Mouse (Mus musculus) brain, embryonic 18.5 days (tissue): ENCODE measurements at regions not wholly inside any gene's neighbourhood (a gene's known extent, or its start where the extent isn't known, plus 50 kb on each side); places are given as distances from the start of the nearest gene placed in this dataset.
A peak's percentile ranks its signal among the peaks of the same experiment; 100 is the strongest.

Experiments
- DNase-seq: peaks from one replicate; pipeline ENCODE4 v3.0.0-alpha.2; 2012; ENCODE audit warnings: low read depth, low spot score

DNA sequence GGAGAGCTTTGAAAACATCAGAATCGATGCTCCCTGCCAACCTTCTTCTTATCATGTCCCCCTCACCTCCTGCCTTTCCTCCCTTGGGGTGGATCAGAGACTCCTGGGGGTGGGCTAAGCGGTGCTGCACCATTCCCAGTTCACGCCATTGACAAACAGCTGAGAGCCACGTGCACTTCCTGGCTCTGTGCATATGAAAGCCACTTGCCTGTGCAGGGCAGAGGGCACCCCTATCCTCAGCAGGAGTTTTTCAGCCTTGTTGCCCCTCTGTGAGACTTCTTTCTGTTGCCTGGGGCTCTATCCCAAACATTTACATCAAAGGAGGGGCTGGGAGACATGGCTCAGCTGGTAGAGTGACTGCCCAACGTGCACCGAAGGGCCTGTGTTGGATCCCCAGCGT lies 531.1 kb upstream of the Tbx3 start:
- no peak for DNase-seq

DNA sequence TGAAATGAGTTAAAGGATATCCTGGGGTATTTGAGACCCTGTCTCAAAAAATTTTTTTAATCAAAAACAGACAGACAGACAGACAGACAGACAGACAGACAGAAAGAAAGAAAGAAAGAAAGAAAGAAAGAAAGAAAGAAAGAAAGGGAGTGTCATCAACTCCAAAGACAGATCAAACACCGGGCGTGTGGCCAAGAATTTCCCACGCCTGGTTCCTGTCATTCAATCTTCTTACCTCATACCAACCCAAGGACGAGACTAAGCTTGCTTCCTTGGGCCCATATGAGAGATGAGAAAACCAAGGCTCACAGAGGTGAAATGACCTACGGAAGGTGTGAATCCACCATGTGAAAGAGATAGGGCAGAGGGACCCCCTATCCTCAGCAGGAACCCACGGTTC lies 530.7 kb upstream of the Tbx3 start:
- DNase-seq: no peak

DNA sequence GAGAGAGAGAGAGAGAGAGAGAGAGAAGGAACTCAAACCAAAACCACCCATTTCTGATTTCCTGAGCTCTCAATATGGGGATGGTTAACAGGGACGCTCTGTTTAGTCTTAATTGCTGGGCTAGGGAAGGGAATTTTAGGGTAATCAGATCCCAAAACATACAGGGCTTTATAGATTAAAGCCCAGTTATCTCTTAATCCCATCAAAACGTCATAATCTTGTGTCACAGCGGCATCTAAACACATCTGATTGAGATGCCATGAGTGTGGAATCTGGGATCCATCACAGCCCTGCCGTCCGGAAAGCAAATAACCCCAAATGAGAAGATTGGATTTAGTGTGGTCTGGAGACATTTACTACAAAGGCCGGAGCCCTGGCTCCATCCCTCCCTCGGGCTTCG lies 527.1 kb upstream of the Tbx3 start:
- no peak for DNase-seq

DNA sequence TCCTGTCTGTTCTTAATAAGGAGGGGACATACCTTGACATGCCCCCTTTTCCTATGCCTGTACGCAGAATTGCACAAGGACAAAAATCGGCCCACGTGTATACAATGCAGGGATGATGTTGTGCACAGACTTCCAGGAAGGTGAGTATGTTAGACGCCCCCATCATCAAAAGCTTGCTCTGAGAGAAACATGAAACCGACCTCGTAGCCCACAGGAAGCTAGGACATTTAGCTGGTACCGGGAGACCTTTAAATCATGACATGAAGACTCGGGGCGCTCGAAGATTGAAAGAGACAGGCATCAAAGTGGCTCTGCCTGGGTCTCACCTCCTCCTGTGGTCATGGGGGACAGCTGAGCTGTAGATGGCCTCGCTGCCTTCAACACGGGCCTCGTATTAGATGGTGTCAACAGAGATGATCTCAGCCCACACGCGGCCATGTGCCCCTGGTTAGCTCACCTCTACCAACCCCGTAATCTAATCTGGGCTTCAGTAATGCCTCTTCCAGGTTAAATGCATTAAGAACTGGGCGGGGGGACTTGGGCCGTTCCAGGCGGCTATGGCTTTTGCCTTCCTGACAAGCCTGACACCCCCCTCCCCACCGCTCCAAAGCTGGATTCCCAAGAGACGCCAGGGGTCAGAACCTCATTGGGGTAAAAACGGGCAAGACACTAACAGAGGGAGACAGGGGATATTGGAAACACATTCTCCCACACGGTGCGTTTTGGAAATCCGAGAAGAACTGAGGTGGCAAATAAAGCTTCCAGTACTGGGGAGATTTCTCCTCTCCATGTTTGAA lies 520.9 kb upstream of the Tbx3 start:
- no peak for DNase-seq

DNA sequence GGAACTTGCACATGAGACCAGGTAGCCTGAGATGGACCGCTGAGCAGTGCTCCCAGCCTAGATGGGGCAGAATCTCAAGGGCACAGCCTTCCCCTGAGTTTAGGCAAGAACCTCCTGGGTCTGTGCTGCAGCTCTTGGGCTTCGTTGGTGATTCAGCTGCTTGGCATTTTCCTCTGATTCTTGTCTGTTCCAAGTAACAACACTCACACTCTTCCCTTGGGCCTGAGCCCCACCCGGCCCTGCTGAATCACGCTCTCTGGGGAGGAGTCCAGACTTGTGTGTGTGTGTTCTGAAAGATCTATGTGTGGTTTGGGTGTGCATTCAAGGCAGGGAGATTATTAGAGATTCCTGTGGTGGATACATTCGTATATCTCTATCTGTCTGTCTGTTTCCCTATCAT lies 517.4 kb upstream of the Tbx3 start:
- DNase-seq: no peak

DNA sequence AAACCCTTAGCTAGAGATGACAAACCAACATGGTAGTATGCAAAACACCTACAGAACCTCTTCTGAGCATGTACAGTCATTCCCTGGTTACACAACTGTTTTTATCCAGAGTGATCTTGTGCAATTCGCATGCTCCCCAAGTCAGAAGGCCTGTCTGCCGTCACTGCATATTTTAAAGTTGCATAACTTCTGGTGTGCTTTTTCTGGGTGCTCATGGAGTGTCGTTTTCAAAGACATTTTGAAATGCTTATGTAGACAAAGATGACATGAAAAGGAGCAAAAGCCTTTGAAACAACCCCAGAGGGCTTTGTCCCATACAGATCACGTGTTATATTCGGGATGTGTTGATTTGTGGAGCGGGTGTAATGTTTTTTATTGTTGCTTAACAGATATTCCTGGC lies 513.8 kb upstream of the Tbx3 start:
- no peak for DNase-seq

DNA sequence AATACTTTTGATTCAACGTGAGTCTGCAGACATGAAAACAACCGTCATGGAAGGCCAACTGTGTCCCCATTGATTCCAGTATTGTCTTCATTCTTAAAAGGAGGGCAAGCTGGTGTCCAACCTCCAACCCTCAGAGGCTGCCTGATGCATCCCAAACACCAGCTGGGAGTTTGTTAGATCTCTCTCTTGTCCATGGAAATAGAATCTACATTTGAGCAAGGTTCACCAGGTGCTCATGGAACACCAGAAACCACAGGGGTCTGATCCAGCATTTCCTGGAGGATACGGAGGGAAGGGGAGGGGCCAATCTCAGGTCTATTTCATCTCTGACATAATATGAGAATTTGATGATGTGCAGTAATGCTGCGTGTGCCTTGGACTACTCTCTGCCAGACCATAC lies 512.3 kb upstream of the Tbx3 start:
- no peak for DNase-seq

DNA sequence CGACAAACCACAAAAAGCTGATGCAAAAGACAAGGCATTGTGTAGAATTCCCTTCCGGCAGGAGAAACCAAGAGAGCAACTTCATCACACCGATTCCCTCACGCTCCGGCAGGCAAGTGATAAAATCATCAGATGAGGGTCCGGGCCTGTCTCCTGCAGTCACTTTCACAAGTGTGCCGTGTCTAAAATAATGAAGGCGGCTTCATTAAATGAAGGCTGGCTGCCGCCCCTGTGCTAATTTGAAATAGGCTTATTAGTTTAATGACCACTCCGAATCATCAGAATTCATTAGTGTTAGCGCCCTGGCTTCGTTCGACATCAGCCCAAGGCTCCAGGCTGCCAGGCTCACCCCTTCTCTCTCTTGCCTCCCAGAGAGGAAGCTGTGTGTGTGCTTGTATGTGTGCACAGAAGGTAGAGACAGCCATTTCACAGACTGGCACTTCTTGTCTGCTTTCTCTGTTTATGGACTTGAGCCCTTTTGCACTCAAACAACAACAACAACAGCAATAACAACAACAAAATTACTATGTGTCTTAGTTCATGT lies 508.3 kb upstream of the Tbx3 start:
- DNase-seq: no peak

DNA sequence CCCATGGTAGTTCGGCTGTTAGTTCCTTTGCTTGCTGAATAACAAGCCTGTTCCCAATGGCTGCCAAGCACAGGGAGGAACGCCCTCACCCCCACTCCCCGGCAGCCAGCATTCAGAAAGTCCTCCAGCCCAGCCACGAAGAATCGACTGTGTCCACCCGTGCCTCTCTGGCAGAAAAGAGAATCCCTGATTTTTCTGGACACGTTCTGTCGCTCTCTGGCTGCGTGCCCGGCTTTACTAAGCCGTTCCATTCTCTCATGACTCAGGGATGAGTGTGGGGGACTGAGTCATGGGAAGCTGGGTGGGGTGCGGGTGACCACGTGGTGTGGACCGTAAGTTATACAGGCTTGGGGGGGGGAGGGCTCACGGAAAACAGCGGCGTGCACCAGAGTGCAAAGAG lies 502.8 kb upstream of the Tbx3 start:
- peak; percentile 12 for DNase-seq

DNA sequence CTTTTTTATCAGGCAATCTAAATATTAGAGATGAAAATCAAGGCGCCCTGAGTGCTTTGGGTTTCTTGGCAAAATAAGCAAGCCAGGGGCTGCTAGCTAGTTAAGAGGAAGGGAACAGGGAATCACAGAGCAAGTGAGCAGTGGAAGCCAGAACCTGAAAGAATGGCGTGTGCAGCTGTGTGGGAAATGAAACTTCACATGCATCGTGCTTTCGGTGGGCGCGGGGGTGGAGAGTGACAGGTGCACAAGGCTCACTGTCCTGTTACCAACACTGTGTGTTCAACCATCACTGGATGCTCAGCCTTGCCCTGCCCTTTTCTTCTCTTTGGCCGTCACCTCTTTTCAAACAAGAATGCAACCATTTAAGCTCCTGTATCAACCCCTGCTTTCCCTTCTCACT lies 501.2 kb upstream of the Tbx3 start:
- DNase-seq: no peak

DNA sequence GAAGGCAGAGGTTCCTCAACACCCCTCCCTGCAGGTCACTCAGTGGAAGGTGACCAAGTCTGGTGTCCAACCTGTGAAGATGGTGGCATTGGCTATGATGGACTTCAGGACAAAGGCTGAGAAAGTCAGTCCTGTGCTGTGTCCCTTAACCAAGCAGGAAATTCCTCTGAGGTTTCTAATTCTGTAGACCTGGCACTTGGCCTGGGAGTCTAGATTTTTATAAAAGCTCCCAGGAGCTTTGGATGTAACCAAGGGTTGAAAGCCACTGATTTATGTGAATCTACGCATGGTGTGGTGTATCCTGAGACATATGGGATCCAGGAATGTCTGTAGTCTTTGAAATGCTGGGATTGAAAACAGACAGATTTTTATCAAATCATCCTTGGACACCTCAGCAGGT lies 498.8 kb upstream of the Tbx3 start:
- DNase-seq: no peak

DNA sequence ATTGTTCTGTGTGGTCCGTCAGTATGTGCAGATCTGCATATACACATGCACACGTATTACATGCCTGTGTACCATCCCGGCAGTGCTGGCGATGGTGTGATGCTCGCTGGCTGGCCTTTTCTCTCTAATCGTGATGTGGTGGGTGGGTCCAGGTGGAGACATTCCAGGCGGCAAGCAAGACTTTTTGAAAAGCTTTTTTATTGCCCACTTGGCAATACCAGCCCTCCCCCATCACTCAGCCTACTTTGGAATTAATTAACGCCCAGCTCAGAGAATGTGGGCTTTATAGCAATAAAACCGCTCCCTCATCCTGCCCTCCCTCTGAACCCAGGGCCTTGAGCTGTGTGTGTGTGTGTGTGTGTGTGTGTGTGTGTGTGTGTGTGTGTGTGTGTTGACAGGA lies 491.7 kb upstream of the Tbx3 start:
- DNase-seq: no peak

DNA sequence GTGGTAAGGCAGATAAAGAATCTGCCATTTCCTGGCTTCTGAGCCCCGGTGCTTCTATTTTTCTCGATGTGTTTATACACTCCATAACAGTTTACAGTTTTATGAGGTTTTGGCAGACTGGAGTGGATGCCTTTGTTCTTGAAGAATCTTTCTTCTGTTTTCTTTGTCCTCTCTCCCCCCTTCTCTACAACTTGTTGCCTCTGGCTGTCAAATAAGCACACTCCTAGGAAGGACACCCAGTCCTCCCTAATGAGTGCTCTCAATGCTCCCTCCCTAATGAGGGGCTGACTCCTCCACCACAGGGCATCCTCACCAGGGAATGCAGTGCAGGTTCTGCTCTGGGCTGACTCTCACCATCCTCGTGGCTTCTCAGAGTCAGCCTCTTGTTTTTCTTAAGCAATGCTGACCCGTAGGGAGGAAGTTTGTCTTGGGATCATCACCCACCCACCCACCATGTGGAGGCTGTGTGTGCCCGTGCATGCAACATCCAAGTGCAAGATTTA lies 486.9 kb upstream of the Tbx3 start:
- DNase-seq: no peak

DNA sequence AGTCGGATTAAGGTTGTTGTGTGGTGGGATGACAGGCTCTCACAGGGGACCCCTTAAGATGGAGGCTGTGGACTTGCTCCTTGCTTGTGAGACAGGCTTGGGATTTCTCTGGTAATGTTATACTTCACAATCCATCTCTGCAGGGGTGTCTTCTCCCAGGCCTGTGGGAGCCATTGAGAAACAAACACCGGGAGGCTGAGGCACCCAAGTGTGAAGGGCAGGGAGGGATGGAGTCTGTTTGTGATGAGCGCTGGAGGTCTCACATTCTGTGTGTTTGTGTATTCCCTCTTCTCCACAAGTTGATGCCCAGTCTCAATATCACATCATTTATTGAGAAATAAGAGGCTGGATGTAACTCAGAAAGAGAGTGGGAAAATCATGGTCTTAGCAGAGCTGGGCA lies 483.9 kb upstream of the Tbx3 start:
- no peak for DNase-seq

DNA sequence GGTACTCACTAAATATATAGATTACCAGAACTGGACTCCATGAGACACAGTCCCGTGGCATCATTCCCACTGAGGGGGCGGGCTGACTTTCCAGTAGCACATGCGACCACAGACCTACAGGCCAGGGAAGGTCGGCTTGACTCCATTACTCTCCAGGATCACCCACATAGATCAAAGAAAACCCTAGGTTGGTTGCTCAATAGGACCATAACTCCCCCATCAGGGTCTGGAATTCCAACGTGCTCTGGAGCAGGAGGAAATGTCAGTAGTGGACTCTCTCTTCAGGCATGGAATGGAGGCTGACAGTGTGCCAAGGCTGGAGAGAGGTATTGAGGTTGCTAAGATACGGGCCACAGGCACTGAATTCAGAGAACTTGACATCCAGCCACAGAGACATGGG lies 482.0 kb upstream of the Tbx3 start:
- no peak for DNase-seq

DNA sequence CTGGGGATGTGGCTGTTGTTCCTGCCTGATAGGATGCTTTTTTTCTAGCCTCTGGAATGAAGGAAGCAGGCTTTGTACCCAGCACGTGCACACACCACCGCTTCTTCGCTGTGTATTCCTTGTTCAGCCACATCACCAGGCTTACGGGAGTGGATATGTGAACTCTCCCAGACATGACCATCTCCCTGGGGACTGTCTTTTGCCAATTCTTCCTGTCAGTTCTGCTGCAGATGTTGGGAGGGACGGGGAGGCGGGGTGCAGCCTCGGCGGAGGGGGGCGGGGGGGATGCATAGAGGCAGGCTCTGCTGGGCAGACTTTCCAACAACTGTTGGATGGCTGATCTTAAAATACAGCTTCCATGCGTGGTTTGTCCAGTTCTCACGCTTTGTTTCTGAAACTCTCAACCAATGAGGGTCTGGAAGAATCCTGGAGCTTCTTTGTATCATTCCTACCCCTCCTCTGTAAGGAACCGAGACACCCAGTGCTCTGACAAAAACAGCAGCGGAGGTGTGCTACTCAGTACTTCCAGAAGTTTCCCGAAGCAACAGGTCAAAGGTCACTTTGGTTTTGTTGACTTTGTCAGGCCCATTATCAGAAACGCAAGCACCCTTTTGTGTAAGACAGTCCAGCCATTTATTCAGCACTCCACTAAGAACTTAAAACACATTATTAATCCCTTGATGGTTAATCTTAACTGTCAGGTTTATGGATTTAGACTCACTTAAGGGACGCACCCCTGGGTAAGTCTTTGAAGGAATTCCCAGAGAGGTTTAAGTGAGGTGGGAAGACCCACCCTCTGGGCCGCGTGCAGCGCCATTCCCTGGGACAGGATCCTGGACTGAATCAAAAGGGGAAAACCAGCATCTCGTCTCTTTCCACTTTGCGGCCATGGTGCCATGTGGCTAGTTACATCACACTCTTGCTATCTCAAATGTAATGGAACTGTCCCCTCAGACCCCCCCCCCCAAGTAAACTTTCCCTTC lies 476.5 kb upstream of the Tbx3 start:
- no peak for DNase-seq

DNA sequence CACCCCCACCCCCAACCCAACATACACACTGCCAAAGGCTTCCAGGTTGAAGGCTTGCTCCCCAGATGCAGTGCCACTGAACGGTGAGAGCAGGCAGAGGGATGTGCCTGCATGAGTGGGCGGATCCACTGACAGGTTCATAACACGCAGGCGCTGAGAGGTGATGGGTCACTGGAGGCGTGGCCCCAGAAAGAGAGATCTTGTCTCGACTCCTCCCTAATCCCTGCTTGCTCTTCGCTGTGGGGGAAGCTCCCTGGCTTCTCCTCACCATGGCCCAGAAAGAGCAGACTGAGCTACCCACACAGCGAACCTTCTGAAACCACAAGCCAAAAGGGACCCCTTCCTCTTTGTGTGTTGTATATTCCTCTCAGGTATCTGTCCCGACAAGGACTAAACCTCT lies 470.6 kb upstream of the Tbx3 start:
- DNase-seq: no peak

DNA sequence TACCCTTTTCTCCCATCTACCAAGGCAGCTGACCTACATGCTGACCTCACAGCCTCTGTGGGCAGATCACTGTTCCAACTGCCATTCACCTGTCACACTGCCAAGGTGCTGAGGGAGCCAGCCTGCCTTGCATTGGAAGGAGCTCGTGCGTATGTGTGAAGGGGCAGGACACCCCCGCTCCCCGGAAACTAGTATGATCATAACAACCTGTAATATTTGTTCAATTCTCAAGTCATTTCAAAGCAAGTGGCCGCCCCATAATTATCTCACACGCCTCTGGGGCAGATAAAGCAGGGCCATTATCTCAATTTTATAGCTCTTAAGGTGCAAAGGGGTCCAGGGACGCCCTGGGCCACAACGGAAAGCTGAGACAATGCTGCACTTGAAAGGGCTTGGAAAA lies 469.2 kb upstream of the Tbx3 start:
- DNase-seq: no peak

DNA sequence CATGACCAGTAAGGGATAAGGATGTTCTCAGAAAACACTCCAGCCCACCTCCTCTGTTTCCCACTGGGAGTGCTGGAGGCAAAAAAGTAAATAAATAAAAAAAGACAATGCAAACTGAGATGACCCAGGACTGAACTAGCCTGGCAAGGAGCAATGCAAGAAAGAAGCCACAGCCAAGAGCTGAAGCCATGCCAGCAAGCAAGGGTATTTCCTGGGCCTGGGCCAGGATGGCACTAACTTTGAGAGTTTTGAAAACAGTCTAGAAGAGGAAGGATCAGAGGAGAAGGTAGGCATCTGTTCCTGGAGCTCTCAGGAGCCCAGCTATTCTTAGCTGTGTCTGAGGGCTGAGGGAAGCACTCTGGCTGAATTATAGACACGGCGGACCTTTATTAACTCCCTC lies 465.7 kb upstream of the Tbx3 start:
- no peak for DNase-seq

DNA sequence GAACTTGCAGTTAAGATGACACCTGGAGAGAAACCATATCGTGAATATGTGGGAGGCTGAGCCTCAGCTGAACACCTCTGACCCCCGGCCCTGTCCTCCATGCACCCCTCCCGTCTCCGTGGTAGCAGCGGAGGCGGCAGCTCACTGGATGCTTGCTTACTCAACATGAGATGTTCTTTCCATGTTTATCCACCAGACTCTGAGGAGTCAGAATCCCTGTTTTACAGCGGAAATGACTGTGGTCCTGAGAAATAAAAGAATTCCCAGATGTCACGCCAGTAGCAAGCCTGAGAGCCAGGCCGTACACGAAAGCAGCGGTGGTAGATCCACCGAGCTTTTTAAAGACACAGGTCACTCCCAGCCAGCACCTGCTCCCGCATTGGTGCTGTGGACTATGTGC lies 462.4 kb upstream of the Tbx3 start:
- no peak for DNase-seq

DNA sequence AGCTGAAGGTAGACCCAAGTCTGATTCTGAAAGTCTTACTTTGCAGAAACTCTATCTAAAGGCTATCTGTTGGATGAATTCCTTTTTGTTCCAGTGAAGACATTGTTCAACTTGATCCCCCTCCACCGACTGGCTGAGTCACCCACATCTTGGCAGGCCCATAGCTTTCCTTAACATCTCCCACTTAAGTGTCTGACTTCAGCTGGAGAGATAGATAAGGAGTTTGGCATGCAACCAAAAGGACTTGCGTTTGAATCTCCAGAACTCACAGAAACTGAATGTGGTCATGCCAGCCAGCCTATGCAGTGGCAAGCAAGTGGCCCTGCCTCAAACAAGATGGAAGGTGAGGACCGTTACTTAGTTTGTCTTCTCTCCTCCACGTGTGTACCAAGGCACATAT lies 457.3 kb upstream of the Tbx3 start:
- DNase-seq: no peak

DNA sequence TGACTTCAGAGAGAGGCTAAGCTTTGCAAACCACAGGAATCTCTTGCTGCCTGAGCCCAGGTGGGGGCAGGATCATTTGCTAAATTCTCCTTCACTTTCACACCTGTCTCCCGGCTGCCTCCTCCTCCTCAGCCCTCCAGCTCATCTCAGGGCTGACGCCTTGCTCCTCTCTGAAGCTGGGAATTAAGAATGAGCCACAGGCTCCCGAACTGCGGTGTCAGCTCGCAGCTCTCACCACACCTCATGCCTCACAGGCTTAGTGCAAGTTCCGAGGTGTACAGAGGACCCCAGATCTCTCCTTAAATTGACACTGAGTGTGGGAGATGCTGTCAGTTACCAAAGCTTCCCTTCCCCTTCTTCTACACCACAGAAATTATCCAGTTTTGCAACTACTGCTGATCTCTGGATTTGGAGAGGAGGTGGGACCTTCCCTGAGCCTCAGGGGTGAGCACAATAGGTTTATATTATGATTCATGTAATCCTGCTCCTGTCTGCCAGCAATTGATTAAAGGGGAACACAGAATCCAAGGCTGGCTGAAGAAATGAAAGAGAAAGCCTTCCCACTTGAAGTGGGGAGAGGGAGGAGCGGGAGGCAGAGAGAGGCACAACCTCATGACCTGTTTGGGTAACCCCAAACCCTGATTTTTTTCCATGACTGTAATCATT lies 456.6 kb upstream of the Tbx3 start:
- DNase-seq: no peak
